Mouse (Mus musculus) midbrain, embryonic 10.5 days (tissue): ENCODE measurements around the gene Eid3. TPM values are rescaled to one million over a fixed set of nuclear protein-coding genes. Genes with fewer than 3 reads are reported as not detected.

Experiments used
- DNase-seq: peaks from one replicate; pipeline ENCODE4 v3.0.0-alpha.2; 2017; ENCODE audit warnings: low spot score
- H3K27ac ChIP-seq: fragments of 300-500 bp; sonication (generic); replicated peaks from 2 replicates; pipeline ENCODE4 v1.5.1; 2016; ENCODE audit warnings: mild to moderate bottlenecking
- H3K27me3 ChIP-seq: fragments of 300-500 bp; sonication (generic); 2 replicates; pipeline ENCODE4 v1.6.1; 2016; ENCODE audit warnings: low read depth, mild to moderate bottlenecking; ENCODE audit not compliant: poor library complexity, severe bottlenecking
- H3K36me3 ChIP-seq: fragments of 300-500 bp; sonication (generic); 2 replicates; pipeline ENCODE4 v1.6.1; 2016; ENCODE audit warnings: mild to moderate bottlenecking, moderate library complexity
- H3K4me1 ChIP-seq: fragments of 300-500 bp; sonication (generic); 2 replicates; pipeline ENCODE4 v1.6.1; 2016
- H3K4me3 ChIP-seq: fragments of 300-500 bp; sonication (generic); 2 replicates; pipeline ENCODE4 v1.5.1; 2016; ENCODE audit warnings: mild to moderate bottlenecking, moderate library complexity
- H3K9me3 ChIP-seq: fragments of 300-500 bp; sonication (generic); replicated peaks from 2 replicates; pipeline ENCODE4 v1.6.1; 2016; ENCODE audit warnings: mild to moderate bottlenecking
- WGBS: fragments of 180-500 bp; shearing (Covaris S2); methylation state at CpG from one replicate; pipeline ENCODE4 v1.1.7; 2016; 5-methylcytosine and 5-hydroxymethylcytosine counted together
- polyA plus RNA-seq: library from polyadenylated mRNA; unstranded; fragments of >200 nt; fragmentation: Nextera tagmentation; extraction: Ambion mirVana; gene quantifications from 2 replicates; pipeline ENCODE4 v1.2.1, GENCODE M21; 2016

The Eid3 gene
- polyA plus RNA-seq, 1 experiment from 2014 or later = 0.15 TPM

DNA sequence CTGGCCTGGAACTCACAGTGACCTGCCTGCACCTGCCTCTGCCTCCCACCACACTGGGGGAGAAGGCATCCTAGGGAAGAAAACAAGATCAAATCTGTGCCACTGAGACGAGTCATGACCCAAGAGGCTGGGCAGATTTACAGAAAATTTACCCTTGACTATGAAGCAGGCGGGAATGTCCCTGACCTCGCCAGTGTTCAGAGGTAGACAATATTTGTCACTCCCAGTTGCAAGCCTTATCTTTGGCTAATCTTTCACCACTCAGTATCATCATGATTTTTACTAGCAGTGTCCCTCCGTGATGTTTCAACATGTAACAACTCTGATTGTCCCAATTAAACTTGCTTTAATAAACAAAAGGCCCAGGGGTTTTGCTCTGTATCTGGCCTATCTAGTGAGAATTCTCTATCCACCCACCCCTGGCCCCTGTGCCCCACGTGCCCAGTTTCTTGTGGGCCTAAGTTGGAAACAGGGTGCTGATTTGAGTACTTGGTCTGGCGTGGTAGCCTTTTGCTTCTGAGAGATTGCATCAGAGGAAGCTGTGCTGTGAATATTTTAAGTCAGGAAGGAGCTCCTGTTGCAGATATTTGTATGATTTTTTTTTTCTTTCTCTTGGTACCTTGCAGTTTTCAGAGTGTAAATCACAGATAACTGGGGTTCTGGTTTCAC, 2.1 kb downstream of the Eid3 start:
- peaks cover 17% of the 10 kb centered on the region for H3K4me1 ChIP-seq
- H3K27ac ChIP-seq = no peak overlapping the region
- no peak for DNase-seq
- 91% methylated on average over 6 of the region's 6 CpGs for WGBS
- H3K36me3 ChIP-seq = peaks cover 83% of the 10 kb centered on the region
- no peak overlapping the region for H3K4me3 ChIP-seq
- H3K27me3 ChIP-seq = no peaks in the 10 kb centered on the region
- H3K9me3 ChIP-seq = no peaks in the 10 kb centered on the region

GRCm38 (mm10) chr10:82875446-82875845, 9.0 kb downstream of the Eid3 start:
- Histone ChIP-seq H3K27me3 (no peaks in the 10 kb centered on the region), H3K9me3 (no peaks in the 10 kb centered on the region), H3K27ac (no peak overlapping the region), H3K36me3 (peaks cover 84% of the 10 kb centered on the region), H3K4me1 (peaks cover 4% of the 10 kb centered on the region; the same call in 1 of the 2 replicates), H3K4me3 (no peak overlapping the region)
- 92% methylated on average over 10 of the region's 10 CpGs for WGBS
- DNase-seq = no peak

- no peak overlapping the region for H3K27ac ChIP-seq
These were observed 9.8 kb downstream of the Eid3 start for GRCm38 (mm10) chr10:82876076-82876796.

DNA sequence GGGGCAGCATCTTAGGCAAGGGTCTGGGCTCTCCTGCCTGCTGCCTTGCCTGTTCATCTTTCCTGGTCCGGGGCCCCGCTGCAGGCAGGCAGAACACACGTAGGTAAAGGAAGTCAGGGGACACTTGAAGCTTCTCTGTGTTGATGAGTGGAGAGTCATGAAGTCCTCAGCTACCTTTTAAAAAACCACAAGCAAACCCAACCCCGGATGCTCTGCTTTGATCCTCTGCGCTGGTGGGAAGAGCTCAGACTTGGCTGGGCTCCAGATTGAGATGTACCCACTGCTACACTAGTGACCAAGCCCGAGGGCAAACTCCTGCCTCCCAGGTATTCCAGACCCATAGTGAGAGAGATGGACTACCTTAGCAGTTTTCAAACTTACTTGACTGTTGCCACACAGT, 20.9 kb downstream of the Eid3 start:
- H3K27ac ChIP-seq = no peak overlapping the region
- no peaks in the 10 kb centered on the region for H3K27me3 ChIP-seq
- 97% methylated on average over 6 of the region's 6 CpGs for WGBS
- no peak overlapping the region for H3K4me3 ChIP-seq
- H3K36me3 ChIP-seq = peaks cover 98% of the 10 kb centered on the region
- H3K4me1 ChIP-seq = no peaks in the 10 kb centered on the region
- no peak for DNase-seq
- H3K9me3 ChIP-seq = no peaks in the 10 kb centered on the region

More at GRCm38 (mm10) chr10:82876076-82876796, 9.8 kb downstream of the Eid3 start:
- Histone ChIP-seq H3K36me3 (peaks cover 84% of the 10 kb centered on the region), H3K27me3 (no peaks in the 10 kb centered on the region), H3K9me3 (no peaks in the 10 kb centered on the region), H3K4me3 (no peak overlapping the region), H3K4me1 (peaks cover 4% of the 10 kb centered on the region; the same call in 1 of the 2 replicates)
- WGBS = 90% methylated on average over 16 of the region's 16 CpGs
- DNase-seq = peak; percentile 32

DNA sequence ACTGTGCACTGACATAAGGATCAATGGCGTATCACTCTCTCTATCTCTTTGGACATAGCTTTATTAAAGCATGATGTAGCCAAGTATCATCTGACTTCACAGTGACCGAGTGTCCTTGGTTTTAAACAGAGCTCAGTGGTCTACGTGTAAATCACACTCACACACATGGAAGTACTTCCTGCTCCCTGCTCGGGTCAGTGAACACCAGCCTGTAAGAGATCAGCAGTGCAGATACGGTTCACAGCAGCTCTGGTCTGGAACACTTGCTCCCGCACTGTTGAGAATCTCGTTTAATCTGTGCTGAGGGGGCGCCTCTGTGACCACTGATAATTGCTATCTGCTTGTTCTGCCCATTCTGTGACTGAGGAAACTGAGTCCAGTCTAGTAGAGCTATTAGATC, 22.1 kb downstream of the Eid3 start:
- peaks cover 3% of the 10 kb centered on the region; the same call in 1 of the 2 replicates for H3K4me1 ChIP-seq
- WGBS = 94% methylated on average over 8 of the region's 8 CpGs
- H3K27me3 ChIP-seq = no peaks in the 10 kb centered on the region
- no peaks in the 10 kb centered on the region for H3K9me3 ChIP-seq
- DNase-seq = no peak
- peaks cover 98% of the 10 kb centered on the region for H3K36me3 ChIP-seq
- no peak overlapping the region for H3K4me3 ChIP-seq
- H3K27ac ChIP-seq = no peak overlapping the region

DNA sequence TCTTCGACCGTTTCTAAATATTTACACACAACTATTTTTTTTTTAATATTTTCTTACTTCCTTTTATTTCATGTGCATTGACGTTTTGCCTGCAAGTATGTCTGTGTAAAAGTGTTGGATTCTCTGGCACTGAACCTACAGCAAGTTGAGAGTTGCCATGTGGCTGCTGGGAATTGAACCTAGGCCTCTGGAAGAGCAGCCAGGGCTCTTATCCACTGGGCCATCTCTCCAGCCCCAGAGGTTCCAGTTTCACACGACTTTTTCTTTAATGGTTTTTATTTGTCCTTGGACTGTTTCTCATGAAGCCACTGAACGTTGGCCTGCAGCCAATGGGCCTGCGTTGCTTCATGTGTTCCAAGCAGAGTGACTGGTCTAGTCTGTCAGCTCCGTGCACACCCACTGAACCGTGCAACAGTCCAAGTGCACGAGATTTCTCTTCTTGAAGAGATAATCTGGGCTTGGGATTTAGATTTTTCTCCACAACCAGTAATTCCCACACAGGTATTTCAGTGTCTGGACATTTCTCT, 23.1 kb downstream of the Eid3 start:
- Histone ChIP-seq H3K4me1 (peaks cover 3% of the 10 kb centered on the region; the same call in 1 of the 2 replicates), H3K27me3 (no peaks in the 10 kb centered on the region), H3K27ac (no peak overlapping the region), H3K4me3 (no peak overlapping the region), H3K36me3 (peaks cover 98% of the 10 kb centered on the region), H3K9me3 (no peaks in the 10 kb centered on the region)
- DNase-seq = no peak
- WGBS = 93% methylated on average over 9 of the region's 9 CpGs

- no peaks in the 10 kb centered on the region for H3K9me3 ChIP-seq
- WGBS = 85% methylated on average over 2 of the region's 2 CpGs
These were observed 24.5 kb downstream of the Eid3 start for GRCm38 (mm10) chr10:82890936-82891335.

GRCm38 (mm10) chr10:82891427-82891826, 25.0 kb downstream of the Eid3 start:
- H3K4me1 ChIP-seq = peaks cover 3% of the 10 kb centered on the region; the same call in 1 of the 2 replicates
- no peak overlapping the region for H3K27ac ChIP-seq
- peaks cover 98% of the 10 kb centered on the region for H3K36me3 ChIP-seq

More at GRCm38 (mm10) chr10:82890936-82891335, 24.5 kb downstream of the Eid3 start:
- Histone ChIP-seq H3K27me3 (no peaks in the 10 kb centered on the region), H3K4me1 (peaks cover 3% of the 10 kb centered on the region; the same call in 1 of the 2 replicates), H3K4me3 (no peak overlapping the region), H3K27ac (no peak overlapping the region), H3K36me3 (peaks cover 98% of the 10 kb centered on the region)
- DNase-seq = no peak

DNA sequence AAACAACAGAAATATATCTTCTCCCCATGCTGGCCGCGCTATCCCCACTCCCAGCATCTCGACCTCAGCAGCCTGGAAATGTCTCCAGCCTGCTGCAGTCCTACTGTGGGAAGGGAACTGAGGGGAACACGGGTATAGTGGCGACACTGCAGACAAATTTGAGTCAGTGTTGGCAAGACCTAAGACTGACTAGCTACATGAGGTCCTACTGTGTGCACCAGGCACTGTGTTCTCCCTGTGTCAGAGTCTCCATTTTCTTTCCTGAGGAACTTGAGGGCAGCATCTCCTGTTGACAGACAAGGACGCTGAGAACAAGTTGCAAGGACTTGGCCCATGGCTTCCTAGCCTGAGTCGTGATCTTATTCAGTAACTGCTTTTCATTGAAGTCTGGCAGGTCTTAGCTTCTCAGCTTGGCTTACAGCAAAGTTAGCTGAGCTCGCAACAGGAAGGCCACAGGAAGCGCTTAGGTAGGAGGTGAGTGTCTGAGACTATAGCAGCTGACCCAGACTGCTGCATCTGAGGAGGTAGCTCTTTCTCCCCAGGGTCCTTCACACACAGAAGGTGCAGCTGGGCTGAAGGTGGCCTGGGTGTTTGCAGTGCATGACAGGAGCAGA, 26.1 kb downstream of the Eid3 start:
- WGBS = 92% methylated on average over 9 of the region's 9 CpGs
- no peaks in the 10 kb centered on the region for H3K9me3 ChIP-seq
- H3K36me3 ChIP-seq = peaks cover 98% of the 10 kb centered on the region
- no peak overlapping the region for H3K27ac ChIP-seq
- no peak for DNase-seq
- no peak overlapping the region for H3K4me3 ChIP-seq
- no peaks in the 10 kb centered on the region for H3K27me3 ChIP-seq
- H3K4me1 ChIP-seq = peaks cover 3% of the 10 kb centered on the region; the same call in 1 of the 2 replicates

More at GRCm38 (mm10) chr10:82891427-82891826, 25.0 kb downstream of the Eid3 start:
- WGBS = 89% methylated on average over 7 of the region's 7 CpGs
- no peak for DNase-seq
- H3K4me3 ChIP-seq = no peak overlapping the region
- H3K27me3 ChIP-seq = no peaks in the 10 kb centered on the region
- H3K9me3 ChIP-seq = no peaks in the 10 kb centered on the region

DNA sequence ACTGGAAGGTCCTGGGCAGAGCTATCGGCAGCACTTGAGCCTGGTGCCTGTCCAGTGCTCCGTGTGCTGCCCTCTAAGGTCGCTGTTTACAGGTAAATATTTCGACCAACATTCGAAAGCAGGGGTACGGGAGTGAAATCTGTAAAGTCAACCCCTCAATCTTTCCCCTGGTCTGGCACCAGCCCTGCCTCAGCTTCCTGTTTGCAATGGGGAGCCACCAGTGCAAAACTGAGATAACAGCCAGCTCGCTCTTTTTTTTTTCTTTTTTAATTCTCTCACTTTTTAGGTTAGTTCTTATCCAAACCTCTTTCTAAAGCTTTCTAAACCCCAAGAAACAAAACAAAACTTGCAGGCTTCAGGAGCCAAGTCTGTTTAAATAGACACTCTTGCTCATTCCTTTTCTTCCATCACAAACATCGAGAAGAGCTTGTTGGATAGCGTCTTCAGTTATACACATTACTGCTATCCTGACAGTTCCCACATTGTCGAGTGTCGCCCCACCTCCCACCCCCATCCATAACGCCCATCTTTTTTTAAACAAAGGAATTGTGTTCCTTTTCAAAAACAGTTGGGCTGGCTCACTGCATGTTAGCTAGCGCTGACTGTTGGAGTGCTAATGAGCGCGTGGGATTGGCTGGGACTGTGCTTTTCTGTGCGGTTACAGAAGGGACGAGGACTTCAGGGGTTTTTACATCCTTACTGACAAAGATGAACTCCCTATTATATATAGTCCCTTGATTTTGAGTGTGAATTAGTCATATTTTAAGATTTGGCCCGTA, 27.6 kb downstream of the Eid3 start:
- Histone ChIP-seq H3K36me3 (peaks cover 96% of the 10 kb centered on the region), H3K4me1 (peaks cover 4% of the 10 kb centered on the region; the same call in 1 of the 2 replicates)
- no peak for DNase-seq

DNA sequence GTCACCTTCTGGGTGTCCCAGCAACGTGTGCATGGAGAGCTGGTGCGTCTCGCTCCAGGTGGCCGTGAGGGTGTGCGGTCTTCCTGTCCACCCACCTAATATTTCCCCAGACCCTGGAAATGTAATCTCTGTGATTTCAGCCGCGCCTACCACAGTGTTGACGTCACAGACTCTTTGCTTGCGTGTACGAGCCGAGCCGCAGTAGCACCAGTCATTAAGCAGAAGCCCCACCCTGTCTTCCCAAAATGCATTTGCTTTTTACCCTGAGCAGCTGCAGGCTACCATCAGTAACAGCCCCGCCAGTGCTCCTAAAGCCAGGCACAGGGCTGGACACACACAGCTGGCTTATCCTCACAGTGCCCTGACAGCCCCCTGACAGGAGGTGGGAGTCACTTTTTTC, 31.5 kb downstream of the Eid3 start:
- Histone ChIP-seq H3K9me3 (no peaks in the 10 kb centered on the region), H3K4me3 (no peak overlapping the region), H3K27ac (no peak overlapping the region), H3K36me3 (peaks cover 62% of the 10 kb centered on the region), H3K27me3 (no peaks in the 10 kb centered on the region), H3K4me1 (peaks cover 26% of the 10 kb centered on the region)
- DNase-seq = no peak
- WGBS = 95% methylated on average over 13 of the region's 13 CpGs

More for the DNA sequence above, 27.6 kb downstream of the Eid3 start:
- Histone ChIP-seq H3K4me3 (no peak overlapping the region), H3K27ac (no peak overlapping the region), H3K9me3 (no peaks in the 10 kb centered on the region), H3K27me3 (no peaks in the 10 kb centered on the region)
- 91% methylated on average over 18 of the region's 18 CpGs for WGBS

DNA sequence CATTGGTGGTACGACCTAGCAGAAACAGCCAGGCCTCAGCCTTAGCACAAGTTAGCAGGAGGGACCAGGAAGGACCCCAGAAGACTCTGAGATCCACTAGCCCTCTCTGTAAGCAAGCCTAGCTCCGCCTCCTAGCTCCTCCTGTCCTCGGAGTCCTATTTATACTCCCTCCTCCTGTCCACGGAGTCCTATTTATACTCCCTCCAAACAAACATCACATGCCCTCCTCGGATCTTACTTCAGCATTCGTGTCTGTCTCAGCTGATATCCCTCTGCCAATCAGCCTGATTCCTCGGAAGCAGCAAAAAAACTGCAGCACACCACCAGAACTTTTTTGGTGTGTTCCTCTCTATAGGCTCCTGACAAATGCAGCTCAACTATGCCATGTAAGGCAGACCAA, 32.5 kb downstream of the Eid3 start:
- H3K4me3 ChIP-seq = no peak overlapping the region
- WGBS = 65% methylated on average over 7 of the region's 7 CpGs
- H3K4me1 ChIP-seq = peaks cover 26% of the 10 kb centered on the region
- DNase-seq = no peak
- H3K36me3 ChIP-seq = peaks cover 52% of the 10 kb centered on the region
- H3K9me3 ChIP-seq = no peaks in the 10 kb centered on the region
- H3K27me3 ChIP-seq = no peaks in the 10 kb centered on the region
- H3K27ac ChIP-seq = no peak overlapping the region
